Mouse (Mus musculus) heart, adult 2 months (tissue): Measurements from ENCODE around the gene Fxr2.

ENCODE experiments used
- CTCF ChIP-seq: fragments of 200-600 bp; IDR thresholded peaks from 2 replicates; pipeline ENCODE4 v1.8.1; 2022; ENCODE audit warnings: antibody characterized with exemption, mild to moderate bottlenecking, moderate library complexity
- POLR2A ChIP-seq: fragments of 200-500 bp; IDR thresholded peaks from 2 replicates; pipeline ENCODE4 v1.6.1; 2011; ENCODE audit warnings: mild to moderate bottlenecking, low read depth, low read length, control low read depth; ENCODE audit not compliant: insufficient read depth

DNA sequence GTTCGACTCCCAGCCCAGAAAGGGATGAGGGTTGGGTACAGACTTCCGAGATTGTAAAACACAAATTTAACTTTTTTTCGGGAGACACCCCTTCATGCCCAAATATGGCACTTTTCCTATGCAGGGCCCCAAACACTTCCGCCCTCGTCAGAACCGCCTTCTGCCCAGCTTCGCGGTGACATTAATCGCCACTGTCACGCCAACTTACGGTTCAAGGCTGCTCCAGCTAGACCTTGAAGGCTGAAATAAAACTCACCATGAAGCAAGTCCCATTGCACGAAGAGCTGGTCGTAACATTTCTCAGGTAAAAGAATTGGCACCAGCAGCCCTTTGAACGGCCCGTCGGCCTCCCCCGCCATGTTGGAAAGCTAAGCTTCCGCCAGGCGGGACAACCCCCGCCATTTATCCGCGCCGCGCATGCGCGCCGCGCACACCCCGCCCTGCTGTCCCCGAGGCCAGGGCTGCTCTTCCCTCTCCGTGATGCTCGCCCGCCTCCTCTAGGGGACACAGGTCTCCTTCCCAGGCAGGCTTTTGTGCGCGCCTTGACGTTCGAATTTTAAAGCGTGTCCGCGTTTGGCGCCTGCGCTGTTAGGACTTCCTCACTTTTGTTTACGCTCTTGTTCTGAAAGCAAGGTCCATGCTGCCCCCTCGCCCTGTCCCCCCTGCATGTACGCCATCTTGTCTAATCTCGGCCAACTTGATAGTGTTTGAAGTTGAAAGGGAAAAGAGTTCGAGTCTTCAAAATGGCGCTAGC, 29.6 kb downstream of the Fxr2 start, which contains the start of gene Mpdu1:
- TF ChIP-seq POLR2A (peak; percentile 92), CTCF (peak; percentile 67)
